Mouse (Mus musculus): ENCODE measurements around the gene Sufu. TPM values are rescaled to one million over a fixed set of nuclear protein-coding genes. Genes with fewer than 3 reads are reported as not detected.

Gene Sufu
- polyA plus RNA-seq, 1 experiment from 2014 or later = 29.1 TPM

GRCm38 (mm10) chr19:46457798-46458197 is 61.1 kb downstream of the Sufu start:
- DNase-seq (no peak), ATAC-seq (ENCODE audit: low FRiP score, low TSS enrichment) (no peak)
- H3K4me1 ChIP-seq (ENCODE audit: control insufficient read depth, insufficient read depth, low read length) = no peaks in the 10 kb centered on the region
- no peak overlapping the region for H3K4me3 ChIP-seq (replicated peaks; ENCODE audit: low read depth, low read length)
- no peak overlapping the region for H3K9ac ChIP-seq (replicated peaks; ENCODE audit: low read length)
- H3K27me3 ChIP-seq (ENCODE audit: control insufficient read depth, insufficient read depth, low read length) = no peaks in the 10 kb centered on the region
- H3K36me3 ChIP-seq (ENCODE audit: control insufficient read depth, insufficient read depth, low read length) = peaks cover 47% of the 10 kb centered on the region
- no peak overlapping the region for H3K4me2 ChIP-seq (ENCODE audit: low read length)
- 89% methylated on average over 5 of the region's 5 CpGs for WGBS
- H3K27ac ChIP-seq (replicated peaks; ENCODE audit: low read depth, low read length) = no peak overlapping the region
- no peaks in the 10 kb centered on the region for H3K9me3 ChIP-seq (ENCODE audit: control insufficient read depth, low read length)

- no peak overlapping the region for H3K4me3 ChIP-seq (replicated peaks; ENCODE audit: low read depth, low read length)
These were observed 62.6 kb downstream of the Sufu start for GRCm38 (mm10) chr19:46459256-46459655.

GRCm38 (mm10) chr19:46459889-46460288 is 63.2 kb downstream of the Sufu start:
- no peaks in the 10 kb centered on the region for H3K4me1 ChIP-seq (ENCODE audit: control insufficient read depth, insufficient read depth, low read length)
- no peaks in the 10 kb centered on the region for H3K9me3 ChIP-seq (ENCODE audit: control insufficient read depth, low read length)
- no peak overlapping the region for H3K27ac ChIP-seq (replicated peaks; ENCODE audit: low read depth, low read length)
- no peak overlapping the region for H3K4me3 ChIP-seq (replicated peaks; ENCODE audit: low read depth, low read length)
- ATAC-seq (ENCODE audit: low FRiP score, low TSS enrichment) (no peak), DNase-seq (no peak)
- H3K9ac ChIP-seq (replicated peaks; ENCODE audit: low read length) = no peak overlapping the region
- H3K27me3 ChIP-seq (ENCODE audit: control insufficient read depth, insufficient read depth, low read length) = no peaks in the 10 kb centered on the region
- H3K36me3 ChIP-seq (ENCODE audit: control insufficient read depth, insufficient read depth, low read length) = peaks cover 36% of the 10 kb centered on the region
- H3K4me2 ChIP-seq (ENCODE audit: low read length) = no peak overlapping the region
- 95% methylated on average over 2 of the region's 2 CpGs for WGBS

More at GRCm38 (mm10) chr19:46459256-46459655, 62.6 kb downstream of the Sufu start:
- H3K4me1 ChIP-seq (ENCODE audit: control insufficient read depth, insufficient read depth, low read length) = no peaks in the 10 kb centered on the region
- no peak overlapping the region for H3K27ac ChIP-seq (replicated peaks; ENCODE audit: low read depth, low read length)
- ATAC-seq (ENCODE audit: low FRiP score, low TSS enrichment) = no peak
- no peaks in the 10 kb centered on the region for H3K9me3 ChIP-seq (ENCODE audit: control insufficient read depth, low read length)
- DNase-seq = no peak
- no peak overlapping the region for H3K4me2 ChIP-seq (ENCODE audit: low read length)
- H3K36me3 ChIP-seq (ENCODE audit: control insufficient read depth, insufficient read depth, low read length) = peaks cover 42% of the 10 kb centered on the region
- 89% methylated on average over 10 of the region's 10 CpGs for WGBS
- no peak overlapping the region for H3K9ac ChIP-seq (replicated peaks; ENCODE audit: low read length)
- H3K27me3 ChIP-seq (ENCODE audit: control insufficient read depth, insufficient read depth, low read length) = no peaks in the 10 kb centered on the region

GRCm38 (mm10) chr19:46462574-46462973 is 65.9 kb downstream of the Sufu start:
- DNase-seq (no peak), ATAC-seq (ENCODE audit: low FRiP score, low TSS enrichment) (no peak)
- no peaks in the 10 kb centered on the region for H3K4me1 ChIP-seq (ENCODE audit: control insufficient read depth, insufficient read depth, low read length)
- no peaks in the 10 kb centered on the region for H3K9me3 ChIP-seq (ENCODE audit: control insufficient read depth, low read length)
- no peak overlapping the region for H3K27ac ChIP-seq (replicated peaks; ENCODE audit: low read depth, low read length)
- no peaks in the 10 kb centered on the region for H3K27me3 ChIP-seq (ENCODE audit: control insufficient read depth, insufficient read depth, low read length)
- H3K4me2 ChIP-seq (ENCODE audit: low read length) = no peak overlapping the region
- peaks cover 30% of the 10 kb centered on the region for H3K36me3 ChIP-seq (ENCODE audit: control insufficient read depth, insufficient read depth, low read length)
- H3K4me3 ChIP-seq (replicated peaks; ENCODE audit: low read depth, low read length) = no peak overlapping the region
- no peak overlapping the region for H3K9ac ChIP-seq (replicated peaks; ENCODE audit: low read length)
- 93% methylated on average over 3 of the region's 3 CpGs for WGBS

GRCm38 (mm10) chr19:46463446-46463845 is 66.8 kb downstream of the Sufu start:
- no peaks in the 10 kb centered on the region for H3K4me1 ChIP-seq (ENCODE audit: control insufficient read depth, insufficient read depth, low read length)
- H3K4me3 ChIP-seq (replicated peaks; ENCODE audit: low read depth, low read length) = no peak overlapping the region
- DNase-seq (no peak), ATAC-seq (ENCODE audit: low FRiP score, low TSS enrichment) (no peak)
- H3K9me3 ChIP-seq (ENCODE audit: control insufficient read depth, low read length) = no peaks in the 10 kb centered on the region
- H3K27ac ChIP-seq (replicated peaks; ENCODE audit: low read depth, low read length) = no peak overlapping the region
- no peak overlapping the region for H3K4me2 ChIP-seq (ENCODE audit: low read length)
- H3K36me3 ChIP-seq (ENCODE audit: control insufficient read depth, insufficient read depth, low read length) = peaks cover 31% of the 10 kb centered on the region; the same call in 1 of the 2 replicates
- 97% methylated on average over 4 of the region's 4 CpGs for WGBS
- H3K27me3 ChIP-seq (ENCODE audit: control insufficient read depth, insufficient read depth, low read length) = no peaks in the 10 kb centered on the region
- H3K9ac ChIP-seq (replicated peaks; ENCODE audit: low read length) = no peak overlapping the region

- Histone ChIP-seq H3K9me3 (ENCODE audit: control insufficient read depth, low read length) (no peaks in the 10 kb centered on the region), H3K4me3 (replicated peaks; ENCODE audit: low read depth, low read length) (no peak overlapping the region), H3K27me3 (ENCODE audit: control insufficient read depth, insufficient read depth, low read length) (no peaks in the 10 kb centered on the region), H3K27ac (replicated peaks; ENCODE audit: low read depth, low read length) (no peak overlapping the region), H3K36me3 (ENCODE audit: control insufficient read depth, insufficient read depth, low read length) (peaks cover 18% of the 10 kb centered on the region; the same call in 1 of the 2 replicates), H3K4me1 (ENCODE audit: control insufficient read depth, insufficient read depth, low read length) (peaks cover 17% of the 10 kb centered on the region), H3K4me2 (ENCODE audit: low read length) (no peak overlapping the region), H3K9ac (replicated peaks; ENCODE audit: low read length) (no peak overlapping the region)
- no peak for DNase-seq
- 85% methylated on average over 6 of the region's 6 CpGs for WGBS
- ATAC-seq (ENCODE audit: low FRiP score, low TSS enrichment) = no peak
These were observed 69.5 kb downstream of the Sufu start for GRCm38 (mm10) chr19:46466160-46466559.

GRCm38 (mm10) chr19:46467051-46467503 is 70.4 kb downstream of the Sufu start:
- Histone ChIP-seq H3K9me3 (ENCODE audit: control insufficient read depth, low read length) (no peaks in the 10 kb centered on the region), H3K27me3 (ENCODE audit: control insufficient read depth, insufficient read depth, low read length) (no peaks in the 10 kb centered on the region), H3K27ac (replicated peaks; ENCODE audit: low read depth, low read length) (no peak overlapping the region), H3K4me1 (ENCODE audit: control insufficient read depth, insufficient read depth, low read length) (peaks cover 26% of the 10 kb centered on the region), H3K9ac (replicated peaks; ENCODE audit: low read length) (no peak overlapping the region), H3K4me3 (replicated peaks; ENCODE audit: low read depth, low read length) (no peak overlapping the region), H3K4me2 (ENCODE audit: low read length) (no peak overlapping the region), H3K36me3 (ENCODE audit: control insufficient read depth, insufficient read depth, low read length) (peaks cover 12% of the 10 kb centered on the region; the same call in 1 of the 2 replicates)
- DNase-seq (no peak), ATAC-seq (ENCODE audit: low FRiP score, low TSS enrichment) (no peak)
- 71% methylated on average over 3 of the region's 3 CpGs for WGBS

- 6% methylated on average over 17 of the region's 17 CpGs for WGBS
- Histone ChIP-seq H3K27ac (replicated peaks; ENCODE audit: low read depth, low read length) (peak overlapping the region; percentile 77), H3K4me2 (ENCODE audit: low read length) (peak overlapping the region; percentile 1; the same call in 1 of the 2 replicates), H3K4me1 (ENCODE audit: control insufficient read depth, insufficient read depth, low read length) (peaks cover 29% of the 10 kb centered on the region), H3K36me3 (ENCODE audit: control insufficient read depth, insufficient read depth, low read length) (peaks cover 27% of the 10 kb centered on the region), H3K27me3 (ENCODE audit: control insufficient read depth, insufficient read depth, low read length) (no peaks in the 10 kb centered on the region), H3K9ac (replicated peaks; ENCODE audit: low read length) (no peak overlapping the region; the same call in 1 of the 2 replicates), H3K4me3 (replicated peaks; ENCODE audit: low read depth, low read length) (no peak overlapping the region), H3K9me3 (ENCODE audit: control insufficient read depth, low read length) (no peaks in the 10 kb centered on the region)
- DNase-seq (peak; percentile 78), ATAC-seq (ENCODE audit: low FRiP score, low TSS enrichment) (peak; percentile 55; the same call in 1 of the 2 replicates)
These were observed 73.9 kb downstream of the Sufu start for GRCm38 (mm10) chr19:46470364-46471240.

All from midbrain, embryonic 14.5 days (tissue).